Mouse (Mus musculus): ENCODE measurements at regions not wholly inside any gene's neighbourhood (a gene's known extent, or its start where the extent isn't known, plus 50 kb on each side); places are given as distances from the start of the nearest gene placed in this dataset.

DNA sequence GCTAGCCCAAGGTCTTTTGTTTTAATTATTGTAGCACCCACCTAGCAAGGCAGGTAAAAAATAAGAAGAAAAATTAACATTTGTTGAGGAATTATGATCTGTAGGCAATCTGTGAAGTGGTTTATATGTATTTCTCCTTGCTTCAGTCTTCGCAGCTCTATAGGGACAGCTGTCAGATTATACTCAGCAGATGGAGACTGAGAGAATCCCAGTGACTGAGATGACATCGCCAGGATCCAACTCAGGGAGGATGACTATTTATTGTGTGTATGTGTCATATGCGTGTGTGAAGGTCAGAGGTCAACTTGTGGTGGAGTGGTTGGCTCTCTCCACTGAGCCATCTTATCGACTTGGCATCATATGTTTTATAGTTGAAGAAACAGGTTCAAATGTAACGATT, 362.0 kb upstream of the Chd6 start:
- no peak for DNase-seq (ENCODE audit: low spot score in 2 of 2)

DNA sequence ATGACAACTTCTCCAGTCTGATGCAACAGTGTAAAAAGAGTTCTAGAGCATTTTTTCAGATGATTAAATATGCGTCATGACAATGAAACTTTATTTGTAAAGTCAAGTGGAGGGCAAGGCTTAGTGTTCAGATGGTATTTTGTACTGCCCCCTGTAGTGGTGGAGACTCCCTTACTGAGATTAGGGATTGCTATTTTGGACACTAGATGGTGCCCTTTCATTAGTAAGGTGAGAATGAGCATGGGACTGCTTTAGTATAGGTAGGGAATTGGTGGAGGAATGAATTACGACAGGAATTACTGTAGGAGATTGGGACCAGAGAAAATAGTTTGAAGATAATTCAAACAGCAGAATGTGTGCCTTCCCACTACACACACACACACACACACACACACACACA, 361.1 kb upstream of the Chd6 start:
- DNase-seq (ENCODE audit: low spot score in 2 of 2), result peak in 1 of 2 experiments; percentile 11

- DNase-seq (ENCODE audit: low spot score in 2 of 2), result no peak
These were observed 358.2 kb upstream of the Chd6 start for GRCm38 (mm10) chr2:161467035-161467434.

- no peak for DNase-seq (ENCODE audit: low spot score in 2 of 2)
These were observed 351.7 kb upstream of the Chd6 start for GRCm38 (mm10) chr2:161460600-161460999.

GRCm38 (mm10) chr2:161454466-161454865, 345.6 kb upstream of the Chd6 start:
- DNase-seq (ENCODE audit: low spot score in 2 of 2), result no peak

DNA sequence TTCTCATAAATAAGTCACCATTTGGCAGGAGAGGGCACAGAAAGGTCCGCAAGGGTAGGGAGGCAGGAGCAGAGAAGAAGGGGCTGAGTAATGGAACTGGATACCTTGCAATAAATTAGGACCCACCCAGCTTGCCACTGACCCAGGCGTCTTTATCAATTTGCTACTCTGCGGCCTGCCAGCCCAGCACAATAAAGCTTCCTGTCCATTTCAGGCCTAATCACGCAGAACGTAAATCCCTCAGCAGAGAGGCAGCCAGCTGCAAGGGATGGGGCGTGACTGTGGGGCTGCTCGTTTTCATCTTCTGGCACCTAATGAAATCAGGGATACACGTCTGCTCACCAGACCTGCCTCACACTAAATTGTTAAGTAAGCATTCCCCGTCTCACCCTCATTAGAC, 324.9 kb upstream of the Chd6 start:
- no peak for DNase-seq (ENCODE audit: low spot score in 2 of 2)

DNA sequence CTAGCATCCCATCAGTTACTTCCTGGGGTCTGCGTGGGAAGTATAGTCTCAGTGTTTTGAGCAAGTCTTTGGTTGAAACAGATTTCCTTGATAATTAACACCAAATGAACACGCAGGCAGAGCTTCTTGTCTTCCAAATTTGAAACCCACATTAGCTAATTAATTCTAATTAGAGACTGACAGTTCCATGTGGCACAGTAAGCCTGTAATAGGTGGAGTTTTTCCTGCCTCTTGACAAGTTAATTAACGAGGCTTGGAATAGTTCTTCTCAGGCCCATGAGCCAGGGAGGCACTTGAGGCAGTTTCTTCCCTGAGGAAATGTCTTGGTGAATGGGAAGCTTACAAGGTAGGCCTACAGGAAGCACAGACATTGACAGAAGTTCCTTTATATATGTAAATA, 320.4 kb upstream of the Chd6 start:
- DNase-seq (ENCODE audit: low spot score in 2 of 2), result no peak

- DNase-seq (ENCODE audit: low spot score in 2 of 2), result no peak
These were observed 316.7 kb upstream of the Chd6 start for GRCm38 (mm10) chr2:161425587-161425986.

DNA sequence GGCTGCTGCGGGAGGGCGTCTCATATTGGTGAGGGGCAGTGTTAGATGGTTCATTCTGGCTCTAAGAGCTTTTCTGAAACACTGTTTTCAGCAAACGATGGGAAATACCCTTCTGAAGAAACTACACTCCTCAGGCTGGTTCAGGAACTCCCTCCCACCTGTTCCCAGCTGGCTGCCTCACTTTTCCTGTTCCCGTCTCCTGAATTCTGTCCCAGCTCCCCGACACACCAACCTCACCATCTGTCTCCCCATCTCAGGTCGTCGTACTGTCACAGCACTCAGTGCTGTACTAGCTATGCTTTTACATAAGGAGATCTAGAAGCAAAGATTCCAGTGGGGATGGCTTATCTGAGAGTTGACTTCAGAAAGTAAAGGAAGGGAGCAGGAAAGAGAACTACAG, 309.2 kb upstream of the Chd6 start:
- DNase-seq (ENCODE audit: low spot score in 2 of 2), result peak; percentile 38 to 58

DNA sequence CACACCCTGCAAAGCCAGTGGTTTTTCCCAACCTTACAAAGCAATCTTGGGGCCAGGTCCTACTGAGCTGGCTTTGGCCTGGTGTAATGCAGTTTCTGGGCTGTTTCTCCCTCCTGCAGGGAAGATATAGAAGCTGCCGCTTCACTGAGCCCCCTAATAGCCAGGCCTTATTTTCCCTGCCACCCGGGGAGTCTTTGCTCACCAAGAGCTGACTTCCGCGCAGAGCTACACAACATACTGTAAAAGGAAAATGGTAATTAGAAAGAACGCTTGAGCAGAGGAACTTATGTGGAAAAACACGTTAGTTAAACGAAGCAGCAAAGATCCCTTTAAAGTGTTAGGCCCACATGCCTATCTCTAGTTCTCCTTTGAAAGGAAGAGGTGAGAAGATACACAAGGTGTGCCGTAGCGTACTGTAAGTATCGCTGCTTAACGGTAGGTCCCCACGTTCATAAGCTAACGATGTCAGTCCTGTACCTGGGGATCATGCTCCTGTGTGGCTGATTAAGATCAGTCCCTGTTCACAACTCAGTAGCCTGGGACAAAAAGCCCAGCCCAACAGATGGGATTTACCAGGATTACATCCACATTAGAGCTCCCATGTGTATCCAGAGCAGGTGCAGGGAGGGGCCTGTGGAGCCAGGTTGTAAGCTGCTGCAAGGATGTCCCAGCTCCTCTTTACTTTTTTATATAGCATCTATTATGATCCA, 307.5 kb upstream of the Chd6 start:
- no peak for DNase-seq (ENCODE audit: low spot score in 2 of 2)

GRCm38 (mm10) chr2:161408306-161408705, 299.4 kb upstream of the Chd6 start:
- no peak for DNase-seq (ENCODE audit: low spot score in 2 of 2)

GRCm38 (mm10) chr2:161405847-161406384, 297.0 kb upstream of the Chd6 start:
- no peak for DNase-seq (ENCODE audit: low spot score in 2 of 2)

- DNase-seq (ENCODE audit: low spot score in 2 of 2), result no peak
These were observed 289.2 kb upstream of the Chd6 start for GRCm38 (mm10) chr2:161398061-161398460.

DNA sequence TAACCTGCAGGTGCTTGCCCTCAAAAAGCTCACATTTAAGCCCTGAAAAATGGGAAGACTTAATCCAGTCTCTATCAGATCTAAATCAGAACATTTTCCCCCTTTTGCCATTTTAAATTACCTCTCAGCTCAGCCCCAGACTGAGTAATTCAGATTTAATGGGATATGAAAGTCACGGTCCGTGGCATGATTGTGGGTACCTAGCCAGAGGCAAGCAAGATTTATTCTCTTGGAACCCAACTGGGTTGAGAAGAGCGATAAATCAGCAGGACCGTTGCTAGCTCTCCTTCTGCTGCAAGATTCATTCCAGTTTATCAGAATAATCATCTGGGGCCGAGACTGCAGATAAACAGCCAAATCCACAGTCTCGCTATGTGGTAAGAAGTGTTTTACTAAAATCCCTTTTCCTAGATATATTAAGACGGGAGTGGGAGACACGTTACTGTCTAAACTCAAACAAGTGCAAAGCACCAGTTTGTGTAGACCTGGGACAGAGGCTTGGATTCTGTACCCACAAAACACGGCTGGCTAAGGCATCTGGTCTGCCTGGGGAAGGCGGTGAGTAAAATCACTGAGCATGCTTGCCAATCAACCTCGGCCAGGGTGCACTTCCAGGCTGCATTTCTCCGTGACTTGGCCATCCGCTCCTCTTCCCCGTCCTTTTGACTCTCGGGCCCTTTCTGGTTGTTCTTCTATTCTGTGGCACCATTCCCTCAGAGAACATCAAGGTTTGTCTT, 282.2 kb upstream of the Chd6 start:
- no peak for DNase-seq (ENCODE audit: low spot score in 2 of 2)

DNA sequence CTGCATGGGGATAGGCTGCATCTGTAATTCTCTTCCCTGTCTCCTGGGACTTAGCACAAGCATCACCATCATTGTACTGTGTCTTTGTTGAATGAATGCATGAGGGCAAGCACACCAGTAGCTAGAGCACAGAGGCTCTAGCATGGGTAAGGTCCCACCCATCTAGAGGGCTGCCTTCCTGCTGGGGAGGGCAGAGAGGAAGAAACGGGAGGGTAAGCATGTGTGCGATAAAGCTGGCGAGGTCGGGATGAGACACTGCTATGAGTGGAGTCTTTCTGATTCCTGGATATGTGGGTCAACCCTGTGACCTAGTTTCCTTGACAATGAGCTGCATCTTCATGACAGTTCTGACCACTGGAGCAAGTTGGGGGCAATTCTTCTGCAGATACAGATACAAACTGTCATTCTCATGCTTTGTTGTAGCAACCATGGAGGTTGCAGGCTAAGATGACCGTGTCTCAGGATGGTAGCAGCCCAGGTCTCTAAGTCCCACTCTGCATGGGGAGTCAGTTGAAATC, 280.5 kb upstream of the Chd6 start:
- DNase-seq (ENCODE audit: low spot score in 2 of 2), result no peak

GRCm38 (mm10) chr2:161387054-161387453, 278.2 kb upstream of the Chd6 start:
- DNase-seq (ENCODE audit: low spot score in 2 of 2), result no peak

GRCm38 (mm10) chr2:161382411-161382810, 273.5 kb upstream of the Chd6 start:
- no peak for DNase-seq (ENCODE audit: low spot score in 2 of 2)

DNA sequence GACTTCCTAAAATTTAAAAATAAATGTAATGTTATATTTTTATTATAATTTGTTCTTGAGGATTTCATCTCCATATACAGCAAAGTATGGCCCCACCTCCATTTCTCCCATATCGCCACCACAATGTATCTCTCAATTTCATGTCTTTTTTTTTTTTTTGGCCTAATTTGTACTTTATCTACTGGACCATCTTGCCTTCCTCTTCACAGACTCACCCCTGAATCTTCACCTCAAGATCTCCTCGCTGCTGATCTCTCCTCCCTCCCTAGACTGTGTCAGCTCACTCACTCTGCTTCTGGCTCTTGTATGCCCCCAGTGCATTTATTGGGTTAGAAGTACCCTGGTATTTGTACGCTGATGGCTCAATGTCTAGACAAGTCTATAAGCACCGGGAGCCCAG, 269.4 kb upstream of the Chd6 start:
- no peak for DNase-seq (ENCODE audit: low spot score in 2 of 2)

- DNase-seq (ENCODE audit: low spot score in 2 of 2), result peak in 1 of 2 experiments; percentile 11
These were observed 253.4 kb upstream of the Chd6 start for GRCm38 (mm10) chr2:161362325-161362724.

DNA sequence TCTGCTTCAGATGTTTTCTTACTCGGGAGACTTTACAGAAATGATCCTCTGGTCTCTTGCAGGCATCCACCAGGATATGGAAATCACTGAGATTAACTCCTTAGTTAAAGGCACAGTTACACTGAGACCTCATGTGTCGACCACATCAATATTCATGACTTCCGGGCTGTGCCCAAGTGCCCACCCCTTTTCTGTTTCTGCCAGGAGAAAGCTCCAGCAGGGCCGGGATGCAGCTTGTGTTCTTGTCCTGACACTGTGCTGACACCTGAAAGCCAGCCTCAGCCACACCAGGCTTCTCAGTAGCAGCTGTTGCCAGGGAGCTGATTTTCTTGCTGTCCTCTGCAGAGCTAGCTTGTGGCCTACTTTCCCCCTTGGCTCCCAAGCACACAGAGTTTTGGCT, 240.2 kb upstream of the Chd6 start:
- DNase-seq (ENCODE audit: low spot score in 2 of 2), result no peak

DNA sequence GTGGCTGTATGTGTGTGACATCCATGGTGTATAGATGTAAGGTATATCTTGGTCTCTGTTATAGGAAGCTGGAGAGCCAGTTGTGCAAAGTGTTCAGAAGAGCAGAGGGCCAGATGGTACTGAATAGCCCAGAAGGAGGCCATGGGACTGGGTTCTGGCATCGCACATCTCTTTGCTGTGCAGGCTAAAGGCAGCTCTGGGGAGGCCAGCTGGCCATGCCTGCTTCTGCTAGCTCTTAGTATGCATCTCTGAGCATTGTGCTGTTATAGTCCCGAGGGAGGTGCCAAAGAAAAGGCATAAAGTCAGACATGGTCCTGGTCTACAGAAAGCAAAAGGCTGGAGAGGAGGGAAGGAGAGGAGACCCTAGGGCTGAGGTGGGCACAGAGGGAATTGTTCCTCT, 235.1 kb upstream of the Chd6 start:
- DNase-seq (ENCODE audit: low spot score in 2 of 2), result no peak

DNA sequence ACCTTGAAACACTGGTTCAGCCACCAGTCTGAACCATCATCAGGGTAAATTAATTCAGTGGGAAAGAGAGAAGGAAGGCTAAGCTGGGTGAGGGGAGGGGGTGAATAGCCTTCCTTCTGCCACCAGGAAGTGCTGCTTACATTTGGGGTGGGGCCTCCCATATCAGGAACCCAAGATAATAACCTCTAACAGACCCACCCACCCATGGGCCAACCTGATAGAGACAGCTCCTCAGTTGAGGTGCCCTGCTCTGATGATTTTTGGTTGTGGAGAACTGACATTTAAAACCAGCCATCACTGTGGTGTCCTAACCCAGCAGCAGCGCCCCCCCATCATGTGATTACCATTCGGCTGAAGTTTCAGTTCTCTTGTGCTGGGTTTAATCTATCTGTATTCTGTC, 233.8 kb upstream of the Chd6 start:
- no peak for DNase-seq (ENCODE audit: low spot score in 2 of 2)
